Mouse (Mus musculus) erythroblast, embryonic 14.5 days (primary cell): ENCODE data around the gene Mrps12.

Experiments used
- GATA1 ChIP-seq: IDR thresholded peaks from 2 replicates; pipeline ENCODE4 v1.6.1; 2012; ENCODE audit warnings: low read length, inconsistent platforms, mixed read lengths
- TAL1 ChIP-seq: IDR thresholded peaks from 3 replicates; pipeline ENCODE4 v1.6.1; 2012; ENCODE audit warnings: low read length, inconsistent platforms, mixed read lengths

GRCm38 (mm10) chr7:28717726-28718125 lies 23.9 kb downstream of the Mrps12 start:
- TF ChIP-seq TAL1: no peak
- TF ChIP-seq GATA1: no peak
